Mouse (Mus musculus): ENCODE measurements around the gene Tmem189.

DNA sequence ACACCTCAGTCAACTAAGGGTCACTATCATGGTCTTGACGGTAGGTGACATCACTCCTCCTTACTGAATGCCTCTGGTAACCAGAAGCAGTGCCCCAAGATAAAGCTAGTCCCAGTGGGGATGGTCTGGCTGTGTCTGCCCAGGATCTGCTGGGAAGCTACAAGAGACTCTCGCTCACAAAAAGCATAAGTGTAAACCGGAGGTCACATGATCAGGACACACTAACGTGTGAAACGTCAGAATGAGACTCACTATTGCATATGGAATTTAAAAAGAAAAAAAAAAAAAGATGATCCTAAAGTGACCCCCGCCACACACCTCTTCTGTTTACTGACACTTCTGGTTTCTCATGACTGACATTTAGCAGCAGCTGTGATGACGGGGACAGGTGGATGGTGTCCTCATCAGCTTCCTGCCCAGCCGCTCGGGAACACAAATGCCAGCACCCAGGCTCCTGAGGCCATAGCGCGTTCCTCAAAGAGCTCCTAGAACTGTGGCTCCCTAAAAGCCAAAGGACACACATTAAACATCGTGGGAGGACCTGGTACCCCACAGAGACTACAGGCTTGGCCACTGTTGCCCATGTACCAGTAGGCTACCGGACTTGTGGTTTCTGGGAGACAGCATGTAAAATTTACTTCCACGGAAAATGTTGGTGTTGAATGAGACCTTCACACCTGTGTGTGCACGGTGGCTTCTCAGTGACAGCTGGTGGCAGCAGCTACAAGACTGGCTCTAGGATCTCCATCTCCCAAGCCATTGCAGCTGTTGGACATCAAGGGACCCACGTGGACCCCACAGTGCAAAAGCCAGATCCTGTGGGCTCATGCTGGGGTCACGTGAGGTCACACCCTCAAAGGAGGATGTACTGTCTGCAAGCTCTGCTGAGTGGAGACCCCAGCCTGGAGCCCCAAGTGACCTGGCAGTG lies 83.5 kb downstream of the Tmem189 start:
- TF ChIP-seq CTCF (IDR thresholded peaks at IDR 0.05; ENCODE audit: control insufficient read depth, insufficient read depth, low read length) (no peak), POLR2A (IDR thresholded peaks at IDR 0.05; ENCODE audit: borderline replicate concordance, control insufficient read depth, low read depth, low read length) (no peak)

Data from bone marrow, adult 2 months (tissue).